Mouse (Mus musculus) thymus, postnatal 25 days (tissue): Measurements from ENCODE around the gene Fam102b.

Source experiments
- DNase-seq: peaks from one replicate; pipeline ENCODE4 v3.0.0; 2022

Gene Fam102b

DNA sequence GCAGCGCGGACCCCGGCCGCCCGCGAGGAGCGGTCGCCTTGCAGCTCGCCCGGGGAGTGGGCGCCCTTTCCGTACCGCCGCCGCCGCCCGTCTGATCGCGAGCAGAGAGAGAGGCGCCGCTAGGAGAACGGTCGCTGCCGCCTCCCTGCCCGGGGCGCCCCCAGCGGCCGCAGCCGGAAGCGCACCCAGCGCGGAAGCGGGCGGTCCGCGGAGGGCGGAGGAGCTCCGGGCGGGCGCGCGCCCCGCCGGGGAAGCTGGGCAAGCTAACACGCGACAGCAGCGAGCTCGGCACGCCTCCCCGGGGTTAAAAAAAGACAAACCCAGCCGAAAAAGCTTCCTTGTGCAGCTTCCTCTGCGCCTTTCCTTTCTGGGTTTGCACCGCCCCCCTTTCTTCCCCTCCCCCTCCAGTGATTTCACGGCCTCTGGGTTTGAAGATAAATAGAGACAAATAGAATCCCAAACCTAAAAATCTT is at the start of gene Fam102b:
Gene Fam102b, minus strand, starts transcription at position 93 of the 473 bp plus-strand sequence.
- peak; percentile 95 for DNase-seq

DNA sequence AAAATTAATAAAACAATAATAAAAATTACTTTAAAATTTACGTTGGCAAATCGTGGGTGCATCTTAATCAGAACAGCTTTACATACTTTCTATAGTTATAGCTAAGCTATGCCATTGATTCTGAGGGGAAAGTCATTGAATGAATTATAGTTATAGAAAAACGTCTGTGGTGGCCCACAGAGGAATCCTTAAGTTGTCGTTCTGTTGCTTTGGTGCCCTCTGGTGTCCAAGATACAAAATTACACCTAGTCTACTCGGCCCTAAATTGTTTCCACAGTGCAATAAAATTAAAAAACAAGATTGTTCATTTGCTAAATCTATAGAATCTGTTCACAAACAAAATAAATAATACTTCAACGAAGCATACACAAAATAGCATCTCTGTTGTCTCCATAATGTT is 35.6 kb upstream of the Fam102b start:
- peak; percentile 33 for DNase-seq

DNA sequence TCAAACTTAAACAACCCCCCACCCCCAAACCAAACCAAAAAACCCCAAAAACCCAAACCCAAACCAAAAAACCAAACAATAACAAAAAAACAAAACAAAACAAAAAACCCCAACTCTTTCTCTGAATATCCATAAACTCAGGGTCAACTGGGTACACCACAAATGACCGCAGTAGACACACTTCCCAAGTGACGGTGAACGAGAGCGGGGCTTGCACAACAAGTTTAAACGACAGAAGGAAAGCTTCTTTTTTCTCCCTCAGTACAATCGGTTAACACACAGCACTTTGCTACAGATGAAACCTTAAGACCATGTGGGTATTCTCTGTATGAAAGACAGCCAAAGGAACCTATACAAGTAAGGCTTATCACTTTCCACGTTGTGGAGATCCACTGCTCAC is 35.0 kb upstream of the Fam102b start:
- no peak for DNase-seq

DNA sequence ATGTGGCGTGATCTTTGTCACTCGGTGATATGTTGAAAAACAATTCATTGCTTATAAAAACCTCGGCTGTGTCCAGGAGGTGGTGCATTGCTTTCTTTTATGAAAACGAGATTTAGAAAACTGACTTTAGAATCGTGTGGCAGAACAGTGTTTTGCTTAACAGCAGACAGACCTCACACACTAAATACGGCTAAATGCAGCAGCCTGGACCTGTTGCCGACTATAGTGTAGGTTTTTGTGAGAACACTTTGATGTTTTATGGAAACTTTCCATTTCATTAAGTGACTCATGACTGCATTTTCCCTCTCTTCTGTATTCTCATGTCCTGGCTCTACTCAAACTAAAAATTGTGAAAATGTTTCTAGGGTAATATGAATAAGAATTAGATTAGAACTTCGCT is 32.5 kb upstream of the Fam102b start:
- no peak for DNase-seq

DNA sequence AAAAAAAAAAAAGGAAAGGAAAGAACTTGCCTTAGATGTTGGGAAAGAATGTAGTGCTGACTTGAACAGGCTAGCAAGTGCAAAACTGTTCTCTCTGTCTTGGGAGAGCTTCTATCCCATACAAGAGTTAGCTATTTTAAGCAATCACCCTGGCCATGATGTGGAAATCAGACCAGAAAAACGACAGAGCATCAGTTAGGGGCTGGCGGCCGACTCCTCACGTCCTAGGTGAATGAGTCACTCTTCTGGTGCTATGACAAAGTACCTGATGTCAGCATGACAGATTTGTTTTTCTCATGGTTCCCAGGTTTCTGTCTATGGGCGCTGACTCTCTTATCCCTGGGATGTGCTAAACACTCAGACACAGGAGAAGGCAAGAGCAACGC is 24.5 kb upstream of the Fam102b start:
- DNase-seq: no peak

DNA sequence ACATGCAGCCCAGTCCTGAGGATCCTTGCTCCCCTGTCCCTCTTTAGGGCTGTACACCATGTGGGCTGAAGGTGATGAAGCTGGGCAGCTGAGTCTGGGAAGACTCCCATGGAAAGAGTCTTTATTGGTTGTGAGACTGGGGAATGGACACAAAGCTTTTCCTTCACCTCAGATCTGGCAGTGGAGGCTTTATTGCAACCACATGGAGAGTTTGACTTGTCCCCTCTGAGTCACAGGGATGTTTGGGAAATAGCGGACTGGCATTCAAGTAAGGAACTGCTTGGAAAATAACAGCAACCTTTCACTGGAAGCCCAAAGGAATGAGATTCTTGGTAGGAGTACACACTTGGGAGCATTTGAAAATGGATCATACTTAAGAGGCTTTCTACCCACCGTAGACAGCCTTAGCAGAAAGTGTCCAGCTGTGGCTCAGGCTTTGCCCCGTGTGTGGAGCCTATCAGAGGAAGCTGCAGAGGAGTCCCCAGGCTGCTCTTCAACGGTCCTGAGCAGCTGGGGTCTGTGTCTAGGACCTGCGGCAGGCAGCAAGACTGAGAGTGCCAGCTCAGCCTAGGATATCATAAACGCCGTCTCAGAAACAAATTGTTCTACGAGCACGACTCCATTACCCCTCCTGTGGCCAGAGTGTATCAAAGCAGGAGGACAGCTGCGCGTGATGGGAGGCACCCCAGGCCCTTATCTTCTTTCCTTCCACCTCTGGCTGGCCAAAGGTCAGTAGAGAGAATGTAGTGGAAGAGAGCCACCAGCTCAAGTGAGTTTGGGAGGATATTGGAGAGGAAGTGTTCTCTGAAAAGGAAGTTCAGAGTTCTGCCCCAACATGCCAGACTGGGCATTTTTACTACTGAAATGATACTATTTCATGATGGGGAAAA is 23.9 kb upstream of the Fam102b start:
- peak; percentile 11 for DNase-seq

DNA sequence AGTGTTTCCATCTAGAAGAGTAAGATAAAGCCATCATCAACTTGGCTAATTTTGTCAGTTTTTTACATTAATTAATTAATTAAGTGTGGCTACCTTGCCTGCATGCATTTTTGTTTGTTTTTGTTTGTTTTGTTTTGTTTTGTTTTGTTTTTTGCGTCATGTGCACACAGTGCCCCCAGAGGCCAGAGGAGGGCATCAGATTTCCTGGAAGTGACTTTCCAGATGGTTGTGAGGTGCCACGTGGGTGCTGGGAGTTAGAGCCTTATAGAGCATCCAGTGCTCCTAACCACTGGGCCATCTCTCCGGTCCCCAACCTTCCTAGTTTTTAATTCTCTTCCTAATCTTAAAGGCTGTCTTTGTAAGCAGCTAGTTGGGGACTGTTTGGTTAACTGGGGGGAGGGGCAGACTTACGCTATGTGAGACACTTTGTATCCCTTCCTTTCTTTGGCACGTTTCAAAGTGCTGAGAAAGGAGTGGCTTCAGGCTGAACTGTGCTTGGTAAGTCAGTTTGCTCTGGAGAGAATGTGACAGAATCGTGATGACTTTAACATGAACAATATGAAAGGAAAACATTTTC is 20.4 kb upstream of the Fam102b start:
- DNase-seq: no peak

DNA sequence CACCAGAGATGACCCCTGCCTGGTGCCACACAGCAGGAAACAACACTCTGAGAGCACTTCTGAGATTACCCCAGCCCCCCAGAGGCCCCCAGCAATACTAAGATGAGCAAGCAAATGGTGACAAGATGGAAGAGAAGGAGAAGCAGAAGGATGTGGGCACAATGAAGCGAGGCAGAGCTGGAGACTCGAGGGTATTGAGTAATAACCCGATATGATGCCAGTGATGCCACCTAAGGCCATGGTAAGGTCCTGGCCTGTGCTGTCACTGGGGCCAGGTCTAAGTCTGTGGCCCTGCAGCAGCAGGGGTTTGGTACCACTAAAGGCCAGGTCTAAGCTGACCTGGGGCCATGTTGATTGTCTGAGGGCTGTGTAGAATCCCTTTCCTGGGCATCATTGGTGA is 19.0 kb upstream of the Fam102b start:
- DNase-seq: no peak

DNA sequence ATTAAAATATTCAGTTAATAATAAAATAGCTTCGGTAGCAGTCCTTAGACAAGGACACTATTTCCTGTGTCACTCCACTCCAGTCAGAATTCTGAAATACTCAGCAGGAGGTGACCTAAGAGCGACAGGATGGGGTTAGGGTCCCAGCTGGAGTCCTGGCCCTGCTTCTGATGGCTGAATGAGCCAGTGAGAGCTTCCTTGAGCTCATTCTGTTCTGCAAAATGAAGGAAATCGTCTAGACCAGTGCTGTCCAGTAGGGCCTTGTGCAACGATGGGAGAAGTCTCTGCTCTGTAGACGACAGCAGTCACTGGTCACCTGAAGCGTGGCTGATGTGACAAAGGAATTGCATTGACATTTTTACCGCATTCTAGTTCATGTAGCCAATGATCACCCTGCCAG is 16.0 kb upstream of the Fam102b start:
- no peak for DNase-seq

DNA sequence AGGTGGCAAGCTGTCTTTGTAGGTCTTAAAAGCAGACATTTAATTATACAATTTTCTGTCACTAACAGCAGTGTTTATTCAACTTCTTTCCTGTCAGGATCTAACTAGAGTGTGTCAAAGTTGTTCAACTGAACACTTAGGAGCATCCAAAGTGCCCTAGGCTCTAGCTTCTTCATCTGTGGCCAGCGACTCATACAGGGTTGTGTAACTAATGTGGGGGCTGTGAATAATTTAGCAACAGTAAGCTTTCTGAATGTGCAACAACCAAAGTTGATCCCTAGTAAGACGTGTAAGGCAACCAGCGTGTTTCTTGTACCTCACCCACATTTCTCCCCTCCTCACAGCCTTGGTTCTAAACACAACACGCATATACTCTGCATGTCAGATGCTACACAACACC is 13.5 kb upstream of the Fam102b start:
- DNase-seq: no peak

DNA sequence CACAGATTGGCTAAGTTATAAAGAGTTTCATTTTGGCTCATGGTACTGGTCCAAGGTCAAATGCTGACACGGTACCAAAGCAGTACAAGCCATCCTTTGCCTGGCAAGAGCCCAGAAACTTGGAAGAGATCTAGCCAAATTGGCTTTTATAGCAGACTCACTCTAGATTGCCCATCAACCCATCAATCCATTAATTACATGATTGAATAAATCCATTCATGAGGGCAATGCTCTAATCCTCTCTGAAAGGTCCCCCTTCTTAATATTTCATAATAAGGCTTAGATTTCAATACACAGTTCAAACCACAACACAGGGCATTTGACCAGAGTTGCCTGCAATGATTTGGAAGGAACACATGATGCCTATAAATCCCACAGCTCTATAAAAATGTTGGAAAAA is 7.0 kb upstream of the Fam102b start:
- DNase-seq: no peak

DNA sequence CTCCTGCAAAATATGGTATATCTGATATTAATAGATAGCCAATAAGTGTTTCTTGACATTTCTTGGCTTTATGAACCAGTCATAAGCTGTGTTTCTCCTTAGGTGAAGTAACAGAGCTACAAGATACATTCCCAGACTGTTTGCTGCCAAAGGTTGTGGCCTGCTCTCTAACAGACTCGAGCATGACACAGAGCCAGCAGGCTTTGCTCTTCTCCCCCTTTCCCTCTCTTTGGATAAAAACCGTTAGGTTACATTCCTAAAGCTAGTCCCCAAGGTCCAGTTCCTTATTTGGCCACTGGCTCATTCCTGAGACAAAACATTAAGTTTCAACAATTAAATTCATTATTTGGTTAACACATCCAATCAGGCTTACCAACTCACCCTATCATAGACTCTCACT is 4.9 kb upstream of the Fam102b start:
- DNase-seq: no peak

DNA sequence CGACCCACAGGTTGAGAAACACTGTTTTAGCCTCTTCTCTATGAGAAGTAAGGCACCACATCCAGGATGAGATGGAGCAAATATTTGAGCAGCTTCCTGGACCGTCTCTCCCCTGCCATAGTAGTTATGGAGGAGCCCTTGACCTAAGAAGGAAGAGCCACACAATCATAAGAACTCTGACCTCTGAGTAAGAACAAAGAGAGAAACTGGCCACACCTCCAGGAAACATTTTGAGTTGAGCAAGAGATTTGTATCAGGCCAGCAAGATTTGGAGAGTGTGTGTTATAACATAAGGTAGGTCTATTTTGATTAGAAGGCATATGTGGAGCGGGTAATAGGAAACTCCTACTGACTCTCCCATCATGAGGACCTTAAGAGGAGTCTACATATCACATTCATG is 4.2 kb upstream of the Fam102b start:
- DNase-seq: no peak

DNA sequence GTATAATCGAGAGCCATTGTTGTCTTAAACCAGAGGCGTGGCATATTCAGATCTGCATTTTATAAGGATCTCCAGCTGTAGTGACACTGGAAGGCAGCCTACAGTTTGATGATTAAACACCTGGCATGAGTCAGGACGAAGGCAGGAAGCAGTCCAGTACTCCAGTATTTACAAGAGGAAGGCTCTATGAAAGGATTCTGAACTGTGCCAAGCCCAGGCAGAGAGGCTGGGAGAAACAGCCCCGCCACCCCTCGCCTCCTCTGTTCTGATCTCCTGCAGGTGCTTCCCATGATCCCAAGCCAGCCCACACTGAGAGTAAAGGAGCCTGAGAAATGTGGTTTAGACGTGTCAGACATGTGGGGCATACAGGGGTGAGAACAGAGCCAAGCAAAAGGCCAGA is 3.4 kb upstream of the Fam102b start:
- DNase-seq: no peak

DNA sequence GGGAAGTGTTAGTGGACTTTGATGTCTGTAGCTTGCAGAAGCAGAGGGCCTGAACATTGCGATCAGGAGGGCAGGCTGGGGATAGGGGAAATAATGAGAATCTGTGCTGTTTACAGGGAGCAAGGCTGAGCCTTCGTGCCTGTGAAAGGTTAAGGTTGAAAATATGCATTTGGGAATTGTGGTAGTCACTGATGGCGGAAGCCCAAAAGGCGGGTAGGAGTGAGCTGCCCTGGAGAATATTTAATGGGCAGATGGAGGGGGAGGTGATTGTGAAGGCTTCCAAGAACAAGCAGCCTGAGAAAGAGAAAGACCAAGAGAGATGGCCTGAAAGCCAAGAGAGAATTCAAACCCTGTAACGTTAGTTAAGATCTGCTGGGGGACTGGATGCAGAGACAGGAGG is 2.3 kb upstream of the Fam102b start:
- DNase-seq: no peak

DNA sequence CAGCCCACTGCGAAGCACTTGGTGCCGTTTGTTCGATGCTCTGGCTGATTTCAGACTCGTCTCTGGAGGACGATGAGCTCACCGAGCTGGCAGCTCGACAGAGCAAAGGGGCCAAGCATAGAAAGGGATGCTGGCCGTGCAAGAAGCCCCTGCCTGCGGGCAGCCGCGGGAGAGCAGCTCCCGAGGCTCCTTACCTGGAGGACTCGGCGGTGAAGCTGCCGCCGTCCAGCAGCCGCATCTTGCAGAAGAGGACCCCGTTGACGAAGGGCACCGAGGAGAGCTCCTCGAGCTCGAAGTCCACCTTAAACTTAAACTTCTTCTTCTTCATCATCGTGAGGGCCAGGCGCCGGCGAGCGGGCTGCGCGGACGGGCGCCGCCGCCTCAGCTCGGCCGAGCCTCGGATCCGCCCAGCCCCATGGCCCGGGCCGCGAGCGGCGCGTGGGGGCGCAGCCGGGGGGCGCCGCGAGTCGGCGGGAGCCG is 376 bp downstream of the Fam102b start:
- no peak for DNase-seq

DNA sequence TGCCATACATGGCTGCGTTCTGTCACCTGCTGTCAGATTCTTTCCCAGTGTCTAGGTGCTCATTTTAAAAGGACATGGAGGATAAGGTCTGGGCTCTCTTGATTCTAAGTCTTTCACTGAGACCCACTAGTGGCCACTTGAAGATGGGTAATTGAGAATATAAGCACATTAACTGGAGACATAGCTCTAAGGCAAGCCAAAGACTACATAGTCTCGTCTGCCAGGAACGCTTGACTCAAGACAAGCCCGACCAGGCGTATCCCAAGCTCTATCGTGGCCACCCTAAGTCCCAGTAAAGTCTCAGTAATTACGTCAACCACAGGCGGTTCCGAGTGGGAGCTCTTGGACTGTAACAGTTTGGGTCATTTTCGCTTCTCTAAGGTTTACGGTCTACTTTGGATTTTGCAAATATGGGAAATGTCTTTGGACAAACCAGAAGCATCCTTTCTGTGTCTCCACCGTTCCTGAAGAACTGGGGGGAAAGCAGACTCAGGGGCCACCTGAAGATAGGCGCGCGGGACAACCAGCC is 881 bp downstream of the Fam102b start:
- no peak for DNase-seq

DNA sequence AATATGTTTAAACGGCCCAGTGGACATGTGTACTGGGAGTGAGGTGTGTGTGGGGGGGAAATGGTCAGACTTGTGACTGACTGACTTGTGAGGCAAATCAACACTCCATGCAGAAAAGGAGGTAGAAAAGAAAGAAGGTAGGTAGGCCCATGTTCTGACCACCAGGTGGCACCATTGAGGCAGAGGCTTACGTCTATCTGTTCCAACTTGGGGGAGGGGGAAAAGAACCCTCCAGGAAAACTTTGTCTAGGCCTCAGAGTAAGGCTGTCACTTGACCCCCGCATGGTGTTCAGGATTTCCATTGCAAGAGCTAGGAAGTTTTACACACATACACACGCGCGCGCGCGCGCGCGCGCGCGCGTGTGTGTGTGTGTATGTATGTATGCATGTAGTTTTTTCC is 1.8 kb downstream of the Fam102b start:
- DNase-seq: peak; percentile 79

DNA sequence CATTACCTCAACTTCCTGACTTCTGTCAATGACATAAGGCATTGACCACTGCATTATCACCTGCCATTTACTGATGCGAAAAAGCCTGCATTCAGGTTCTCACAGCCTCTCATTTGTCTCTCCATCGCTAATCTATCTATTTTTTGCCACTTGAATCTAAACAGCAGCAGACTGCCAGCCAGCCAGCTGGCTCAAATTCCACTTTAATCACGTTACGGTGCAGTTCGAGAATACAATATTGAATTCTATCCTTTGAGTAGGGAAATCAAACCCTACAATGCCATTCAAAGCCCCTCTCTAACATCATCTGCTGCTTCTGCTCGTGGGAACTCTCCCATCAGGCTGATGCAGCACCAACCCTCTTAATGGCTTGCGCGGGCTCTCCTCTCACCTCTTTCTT is 4.3 kb downstream of the Fam102b start:
- no peak for DNase-seq

DNA sequence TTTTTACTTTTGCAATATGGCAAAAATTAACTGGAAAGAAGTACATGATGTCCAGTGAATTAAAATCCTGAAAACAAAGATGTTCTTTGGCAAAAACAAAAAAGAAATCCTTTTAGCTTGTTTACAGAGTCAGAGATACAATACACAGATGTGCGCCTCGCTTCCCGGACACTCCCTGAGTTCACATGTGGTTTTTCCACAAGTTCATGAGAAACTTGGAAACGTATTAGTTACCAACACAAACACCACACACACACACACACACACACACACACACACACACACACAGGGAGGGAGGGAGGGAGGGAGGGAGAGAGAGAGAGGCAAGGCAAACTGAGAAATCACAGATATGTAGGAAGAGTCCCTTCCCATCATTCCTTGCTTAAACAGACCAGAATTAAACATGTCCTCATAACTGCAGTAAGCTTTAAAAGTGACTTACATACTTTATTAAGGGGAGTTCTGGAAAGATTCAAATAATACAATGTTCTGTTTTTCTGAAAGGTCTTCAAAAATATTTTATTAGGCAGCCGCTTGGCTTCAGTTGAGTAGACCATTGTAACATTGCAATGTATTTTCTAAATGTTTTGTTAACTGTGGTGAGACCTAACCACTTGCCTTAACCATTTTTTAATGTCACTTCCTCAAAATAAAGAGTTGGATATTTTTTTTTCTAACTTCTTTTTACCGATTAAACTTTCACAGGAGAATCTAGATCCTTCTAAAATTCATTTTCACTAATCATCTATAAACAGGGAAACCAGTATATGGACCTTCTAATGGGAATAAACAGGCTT is 5.5 kb downstream of the Fam102b start:
- DNase-seq: no peak

DNA sequence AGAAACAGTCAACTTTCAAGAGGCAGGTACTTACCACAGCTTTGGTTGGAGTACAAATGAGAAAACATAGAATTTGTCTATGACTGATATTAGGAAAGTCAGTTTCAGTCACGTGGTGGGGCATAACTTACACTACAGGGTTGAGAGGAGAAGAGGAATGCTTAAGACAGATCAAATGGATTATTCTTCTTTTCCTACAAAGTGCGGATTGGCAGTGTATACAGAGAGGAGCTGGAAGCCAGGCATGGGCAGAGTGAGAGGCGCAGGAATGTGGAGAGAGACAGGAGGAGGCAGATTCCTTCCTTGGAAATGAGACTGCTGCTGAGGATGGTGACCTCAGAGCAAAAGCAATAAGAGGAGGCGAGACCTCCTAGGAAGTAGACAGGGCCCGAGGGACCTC is 9.1 kb downstream of the Fam102b start:
- no peak for DNase-seq

DNA sequence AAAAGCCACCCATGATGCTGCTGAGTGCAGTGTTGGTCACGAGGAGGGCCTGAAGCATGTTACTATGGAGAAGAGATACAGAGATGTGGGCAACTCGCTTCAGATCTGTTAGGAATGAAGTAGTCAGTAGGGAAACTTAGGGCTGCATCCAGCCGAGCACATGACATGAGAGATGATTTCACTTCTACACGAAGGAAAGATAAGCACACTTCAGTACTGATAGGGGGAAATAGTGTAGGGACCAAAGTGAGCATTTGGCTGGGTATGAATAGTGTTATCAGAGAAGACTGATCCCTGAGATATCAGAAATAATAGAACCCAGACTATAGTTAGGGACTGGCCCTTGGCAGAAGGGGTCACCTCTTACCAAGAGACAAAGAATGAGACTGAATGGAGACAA is 14.8 kb downstream of the Fam102b start:
- no peak for DNase-seq

DNA sequence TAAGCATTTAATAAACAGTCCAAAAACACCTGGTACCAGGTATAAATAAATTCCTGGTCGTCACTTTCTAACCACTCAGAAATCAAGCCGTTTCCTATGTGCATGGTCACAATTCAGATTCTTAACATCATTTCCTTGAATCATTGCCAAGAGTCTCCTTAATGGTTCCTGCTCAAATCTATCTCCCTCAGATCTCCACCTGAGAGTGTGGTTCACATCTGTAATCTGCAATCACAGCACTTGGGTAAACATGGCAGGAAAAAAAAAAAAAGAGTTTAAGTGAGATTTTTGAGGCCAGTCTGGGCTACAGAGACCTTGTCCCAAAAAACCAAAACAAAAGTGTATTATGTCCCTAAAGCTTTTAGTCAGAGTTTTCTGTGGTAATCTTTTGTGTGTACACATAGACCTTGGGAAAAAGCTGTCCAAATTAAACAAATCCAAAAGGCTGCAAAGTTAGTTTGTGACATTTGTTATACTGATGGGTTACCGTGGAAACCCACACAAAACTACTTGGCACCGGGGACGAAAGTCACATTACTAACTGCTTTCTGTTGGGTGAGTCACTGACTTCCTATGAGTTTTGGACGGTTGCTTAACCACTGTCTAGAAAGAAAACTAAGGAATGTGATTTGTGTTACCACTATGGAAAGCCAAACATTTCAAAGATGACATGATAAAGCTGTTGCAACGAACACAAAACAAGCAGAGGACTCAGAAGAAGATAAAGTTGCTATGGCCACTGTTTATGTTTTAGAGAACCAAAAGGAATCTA is 16.7 kb downstream of the Fam102b start:
- DNase-seq: no peak
